Mouse (Mus musculus) leukemia stem cell, adult 10-12 weeks (primary cell): Measurements from ENCODE around the gene Dmrta2. TPM values are rescaled to one million over a fixed set of nuclear protein-coding genes. Genes with fewer than 3 reads are reported as not detected.

Experiments
- polyA plus RNA-seq: library from polyadenylated mRNA; stranded (reverse); fragments of >175 nt; gene quantifications from 2 replicates; pipeline ENCODE4 v1.2.3, GENCODE M21; 2012; ENCODE audit warnings: low replicate concordance

Dmrta2 gene
- 0.73 and 1.9 TPM in 2 replicates for polyA plus RNA-seq

DNA sequence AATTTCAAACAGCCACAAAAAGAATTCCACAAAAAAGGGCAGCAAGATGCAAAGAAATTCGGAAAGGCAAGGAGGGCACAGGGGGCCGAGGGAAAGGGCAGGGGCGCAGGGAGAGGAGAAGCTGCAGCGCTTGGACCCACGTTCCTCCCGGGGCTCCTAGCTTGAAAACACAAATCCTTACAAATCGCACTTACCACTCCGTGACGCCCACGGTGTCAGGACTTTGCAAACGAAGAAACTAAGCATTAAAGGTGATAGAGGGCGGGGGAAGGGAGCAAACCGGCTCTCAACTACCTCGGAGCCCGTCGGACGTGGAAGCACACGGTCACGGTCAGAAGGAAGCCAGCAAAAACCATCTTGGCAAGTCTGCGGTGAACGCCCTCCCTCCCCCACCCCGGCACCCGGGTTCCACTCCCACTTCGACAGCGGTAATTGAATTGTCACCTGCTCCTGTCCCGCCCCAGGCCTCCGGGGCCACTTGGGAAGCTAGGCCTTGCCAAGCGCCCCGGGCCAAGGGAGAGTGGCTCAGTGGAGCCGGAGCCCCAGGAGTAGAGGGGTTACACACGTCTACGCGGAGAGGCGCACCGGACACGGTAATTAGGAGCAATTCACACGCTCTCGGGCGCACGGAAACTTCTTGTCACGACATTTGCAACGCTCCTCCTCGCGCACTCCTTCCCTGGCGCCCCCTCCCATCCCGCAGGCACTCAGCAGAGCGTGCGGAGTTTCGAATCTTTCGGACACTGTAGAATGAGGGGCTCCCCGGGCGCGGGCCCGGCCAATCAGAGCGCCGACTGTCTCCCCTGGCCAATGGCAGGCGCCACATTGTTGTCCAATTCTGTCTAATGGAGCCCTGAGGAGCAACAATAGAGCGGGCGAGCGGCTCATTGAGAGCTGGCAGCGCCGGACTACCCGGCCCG lies at the start of gene Dmrta2:
Gene Dmrta2 (plus strand): TSS at position 906 of the 920 bp plus-strand sequence.

